In the genomic region with DNA sequence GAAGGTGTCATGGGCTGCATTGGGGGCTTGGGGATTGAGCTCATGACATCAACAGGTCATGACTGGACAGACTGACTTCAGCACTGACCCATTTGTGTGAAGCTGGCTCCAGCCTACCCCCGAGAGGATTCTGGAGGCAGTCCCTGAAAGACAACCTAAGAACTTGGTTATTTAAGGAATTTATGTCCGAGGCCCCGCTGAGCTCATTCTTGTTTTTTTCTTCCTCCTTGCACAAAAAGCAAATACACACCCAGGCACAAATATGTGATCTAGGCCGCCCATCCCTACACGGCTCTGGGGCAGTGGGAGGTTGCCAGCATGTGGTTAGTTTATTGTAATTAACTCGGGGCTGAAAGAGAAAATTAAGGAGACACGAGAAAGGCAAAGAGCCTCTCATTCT, we compare ENCODE assay signal across 9 mouse cellular contexts. TPM values are rescaled to one million over a fixed set of nuclear protein-coding genes. Genes with fewer than 3 reads are reported as not detected.
DNase-seq lines count a peak whose midpoint lies in the region.
"Had no signal": no experiment of that assay in that cellular context is flagged by ENCODE, and none has a peak within 500 bp of the region (broad histone marks: within the 10 kb centered on the region; RNA-seq: fewer than 3 reads in every experiment).

No protein-coding gene starts in this region.

- DNase-seq in heart, adult 11 months = peak; percentile 95
- no peak for DNase-seq in heart, adult 8-10 months (ENCODE audit: low spot score)
- DNase-seq in adipocyte (ENCODE audit: low spot score) = peak; percentile 11
- DNase-seq in heart, postnatal 10 days = peak; percentile 35 to 36
- peak; percentile 37 for DNase-seq in lung, postnatal 10 days
- DNase-seq in retina, postnatal 1 day = no peak
- DNase-seq in cerebellum, postnatal 14 days = no peak
- DNase-seq in thymus, postnatal 25 days = no peak
- DNase-seq: right cerebral cortex, postnatal 14 days had no signal

- intact Hi-C loops in heart, postnatal 10 days (cut with DNase I) = no loop called here

RNA-seq across cellular contexts. Expression of gene Anxa3, which starts 9.0 kb away (rescaled TPM):
- total RNA-seq in heart, adult 8-10 months (2022) = 10 to 100 TPM; 21.1 to 30.2 (median 26.6) TPM
- 10 to 100 TPM; 46.6 to 49.2 TPM for total RNA-seq in heart, postnatal 10 days (2021)

Comparison
In these comparisons a context has a peak if more than half of its experiments do, and no peak if none do; other contexts are left out.
1. DNase-seq: peak in heart, adult 11 months (single experiment), adipocyte (single experiment), heart, postnatal 10 days (2 of 2) and lung, postnatal 10 days (single experiment); none in heart, adult 8-10 months (single experiment), retina, postnatal 1 day (single experiment), cerebellum, postnatal 14 days (0 of 2) and thymus, postnatal 25 days (single experiment).